Comparison of ENCODE assay signal across 8 mouse cellular contexts in genomic region chr6:88855636-88856035, GRCm38 (mm10). TPM values are rescaled to one million over a fixed set of nuclear protein-coding genes. Genes with fewer than 3 reads are reported as not detected.
DNase-seq lines count a peak whose midpoint lies in the region; ATAC-seq and TF ChIP-seq lines count a peak whose summit lies in the region.

No protein-coding gene starts in this region.

- intact Hi-C loops in gastrocnemius, adult 2 months (cut with DNase I) = loop anchor here (2.0 kb wide), 1 partner anchor 297 kb away; no protein-coding TSS in a partner anchor

- peak; percentile 73 for TF ChIP-seq CTCF in gastrocnemius, adult 2 months (IDR thresholded peaks at IDR 0.05)

- peak overlapping the region; percentile 94 for H3K27ac ChIP-seq in gastrocnemius, adult 2 months

- peak; percentile 62 for DNase-seq in gastrocnemius, adult 2 months
- DNase-seq in gastrocnemius, postnatal 25 days = no peak
- DNase-seq in cerebellum, adult 18-20 months = peak; percentile 74 to 86
- DNase-seq in kidney, postnatal 36 days = peak; percentile 72 to 82
- DNase-seq in lung, postnatal 4 days = peak; percentile 11 to 65
- peak; percentile 38 for DNase-seq in spleen, adult 12 weeks (ENCODE audit: low spot score)

- ATAC-seq in CD4-positive, CD25-positive, alpha-beta regulatory T cell, adult 4 months = peak; percentile 49
- ATAC-seq in granulocyte monocyte progenitor cell, adult 5-6 weeks (replicated peaks; ENCODE audit: poor library complexity, severe bottlenecking) = peak; percentile 55

- H3K4me3 ChIP-seq in gastrocnemius, adult 2 months = no peak overlapping the region

RNA-seq across cellular contexts. Expression of gene Abtb1, which starts 13.9 kb away (rescaled TPM):
- 10 to 100 TPM; 16.9 to 22.7 TPM for total RNA-seq in gastrocnemius, adult 2 months (2021)
- total RNA-seq in gastrocnemius, postnatal 25 days (2021) = 10 to 100 TPM; 14.4 to 17.3 TPM
- 100 to 1,000 TPM in 1 of 2 experiments, 10 to 100 TPM in 1; 71.0 to 112 TPM for polyA plus RNA-seq in CD4-positive, CD25-positive, alpha-beta regulatory T cell, adult 4 months (2017; shearing (Covaris generic))
- total RNA-seq in granulocyte monocyte progenitor cell, adult 5-6 weeks (2014; fragmentation: Nextera tagmentation) = 19.7 and 21.6 TPM in 2 replicates
- 22.3 and 35.6 TPM in 2 replicates for total RNA-seq in granulocyte monocyte progenitor cell, adult 5-6 weeks (2017)

RNA-seq across cellular contexts. Expression of gene Podxl2, which starts 19.2 kb away (rescaled TPM):
- total RNA-seq in gastrocnemius, adult 2 months (2021) = 10 to 100 TPM; 48.5 to 55.1 TPM
- total RNA-seq in gastrocnemius, postnatal 25 days (2021) = 10 to 100 TPM; 49.4 to 53.0 TPM
- under 1 TPM in 1 of 2 experiments, not detected in 1; 0.32 TPM for polyA plus RNA-seq in CD4-positive, CD25-positive, alpha-beta regulatory T cell, adult 4 months (2017; shearing (Covaris generic))
- total RNA-seq in granulocyte monocyte progenitor cell, adult 5-6 weeks (2014; fragmentation: Nextera tagmentation) = not detected in 2 replicates
- not detected in 2 replicates for total RNA-seq in granulocyte monocyte progenitor cell, adult 5-6 weeks (2017)

RNA-seq across cellular contexts. Expression of gene Mcm2, which starts 42.9 kb away (rescaled TPM):
- total RNA-seq in gastrocnemius, adult 2 months (2021) = 1 to 10 TPM; 6.6 to 7.5 TPM
- 1 to 10 TPM; 4.6 to 6.5 TPM for total RNA-seq in gastrocnemius, postnatal 25 days (2021)
- 10 to 100 TPM; 19.8 to 34.7 TPM for polyA plus RNA-seq in CD4-positive, CD25-positive, alpha-beta regulatory T cell, adult 4 months (2017; shearing (Covaris generic))
- total RNA-seq in granulocyte monocyte progenitor cell, adult 5-6 weeks (2014; fragmentation: Nextera tagmentation) = 148 and 183 TPM in 2 replicates
- total RNA-seq in granulocyte monocyte progenitor cell, adult 5-6 weeks (2017) = 153 and 168 TPM in 2 replicates

RNA-seq across cellular contexts. Expression of gene Tpra1, which starts 46.4 kb away (rescaled TPM):
- total RNA-seq in gastrocnemius, adult 2 months (2021) = 10 to 100 TPM; 25.5 to 26.1 TPM
- total RNA-seq in gastrocnemius, postnatal 25 days (2021) = 10 to 100 TPM; 23.4 to 46.4 TPM
- 10 to 100 TPM; 54.7 to 74.1 TPM for polyA plus RNA-seq in CD4-positive, CD25-positive, alpha-beta regulatory T cell, adult 4 months (2017; shearing (Covaris generic))
- 25.1 and 62.6 TPM in 2 replicates for total RNA-seq in granulocyte monocyte progenitor cell, adult 5-6 weeks (2014; fragmentation: Nextera tagmentation)
- 28.7 and 30.9 TPM in 2 replicates for total RNA-seq in granulocyte monocyte progenitor cell, adult 5-6 weeks (2017)

Comparison
In these comparisons a context has a peak if more than half of its experiments do, and no peak if none do; other contexts are left out.
1. RNA of gene Podxl2, which starts 19.2 kb away (total RNA-seq): 48.5 to 55.1 TPM in gastrocnemius, adult 2 months and 49.4 to 53.0 TPM in gastrocnemius, postnatal 25 days; not detected in granulocyte monocyte progenitor cell, adult 5-6 weeks; every median in the first group is over 10 times any median in the second.
2. RNA of gene Mcm2, which starts 42.9 kb away (total RNA-seq): 148 to 183 TPM in granulocyte monocyte progenitor cell, adult 5-6 weeks; 6.6 to 7.5 TPM in gastrocnemius, adult 2 months and 4.6 to 6.5 TPM in gastrocnemius, postnatal 25 days; every median in the first group is over 10 times any median in the second.